ENCODE assay signal across 1 mouse cellular context in the genomic region with DNA sequence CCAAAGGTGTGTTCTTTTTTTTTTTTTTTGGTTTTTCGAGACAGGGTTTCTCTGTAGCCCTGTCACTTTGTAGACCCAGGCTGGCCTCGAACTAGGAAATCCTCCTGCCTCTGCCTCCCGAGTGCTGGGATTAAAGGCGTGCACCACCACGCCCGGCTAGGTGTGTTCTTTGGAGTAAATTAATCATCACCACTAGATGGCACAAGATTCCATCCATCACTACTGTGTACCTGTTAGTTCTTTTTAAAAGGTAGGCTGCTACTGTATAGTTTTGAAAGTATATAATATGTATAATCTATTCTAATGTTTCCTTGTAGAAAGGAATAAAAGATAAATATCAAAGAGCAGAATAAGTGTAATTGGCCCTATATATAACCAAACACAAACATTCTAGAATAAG.
TF ChIP-seq lines count a peak whose summit lies in the region.

No protein-coding gene starts in this region.

TF ChIP-seq in MEL, 35 proteins besides CTCF, POLR2A, EP300 and RAD21 (continued from another document):
- no peak for TF ChIP-seq USF1 (IDR thresholded peaks at IDR 0.05; ENCODE audit: low read depth, low read length)
- no peak for TF ChIP-seq E2F4 (IDR thresholded peaks at IDR 0.05; ENCODE audit: borderline replicate concordance, low read depth, low read length)
- TF ChIP-seq TBP (IDR thresholded peaks at IDR 0.05; ENCODE audit: low read depth, low read length): no peak
- no peak for TF ChIP-seq SMC3 (IDR thresholded peaks at IDR 0.05; ENCODE audit: low read depth, low read length)
- TF ChIP-seq UBTF (IDR thresholded peaks at IDR 0.05; ENCODE audit: borderline replicate concordance, insufficient read depth, low read depth, low read length): no peak
TF ChIP-seq in MEL: peak in this region for 0.
